Mouse (Mus musculus) heart, postnatal 0 days (tissue): Measurements from ENCODE around the gene Ugt1a6b.

Experiments used
- CTCF ChIP-seq: IDR thresholded peaks from 2 replicates; pipeline ENCODE4 v1.5.1; 2016; ENCODE audit warnings: antibody characterized with exemption, control low read depth, low read depth
- EP300 ChIP-seq: IDR thresholded peaks from 2 replicates; pipeline ENCODE4 v1.6.1; 2016; ENCODE audit warnings: antibody characterized with exemption, low read depth

DNA sequence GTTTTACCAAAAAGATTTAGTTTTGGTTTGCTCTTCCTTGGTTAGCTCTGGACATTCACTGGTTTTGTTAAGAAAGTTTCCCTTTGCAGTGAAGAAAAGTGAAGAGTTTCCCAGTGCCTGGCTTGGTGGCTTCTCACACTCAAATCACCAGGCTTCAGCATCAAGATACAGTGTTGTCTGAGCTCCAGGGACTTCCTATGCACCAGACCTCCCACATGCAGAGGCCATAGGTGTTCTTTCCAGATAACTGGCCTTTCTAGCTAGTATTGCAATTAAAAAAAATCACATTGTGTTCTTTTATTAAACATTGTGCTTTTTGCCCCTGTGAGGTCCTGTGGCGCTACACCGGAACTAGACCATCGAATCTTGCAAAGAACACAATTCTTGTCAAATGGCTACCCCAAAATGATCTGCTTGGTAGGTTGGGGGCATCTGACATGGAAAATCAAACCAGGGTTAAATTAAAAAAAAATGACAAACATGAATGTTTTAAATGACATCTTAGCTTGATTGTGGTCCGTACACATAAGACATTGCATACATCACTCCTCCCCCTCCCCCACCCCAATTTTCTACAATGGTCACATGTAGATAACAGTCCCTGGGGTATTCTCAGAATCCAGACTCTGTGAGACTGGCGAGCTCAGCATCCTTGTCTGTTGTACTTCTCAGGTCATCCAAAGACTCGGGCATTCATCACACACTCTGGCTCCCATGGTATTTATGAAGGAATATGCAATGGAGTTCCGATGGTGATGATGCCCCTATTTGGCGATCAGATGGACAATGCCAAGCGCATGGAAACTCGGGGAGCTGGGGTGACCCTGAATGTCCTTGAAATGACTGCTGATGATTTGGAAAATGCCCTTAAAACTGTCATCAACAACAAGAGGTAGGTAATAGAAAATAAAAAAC lies 112.7 kb downstream of the Ugt1a6b start:
- no peak for TF ChIP-seq CTCF
- no peak for TF ChIP-seq EP300
